Mouse (Mus musculus): ENCODE data around the gene Tnfsf14.

Tnfsf14 gene

DNA sequence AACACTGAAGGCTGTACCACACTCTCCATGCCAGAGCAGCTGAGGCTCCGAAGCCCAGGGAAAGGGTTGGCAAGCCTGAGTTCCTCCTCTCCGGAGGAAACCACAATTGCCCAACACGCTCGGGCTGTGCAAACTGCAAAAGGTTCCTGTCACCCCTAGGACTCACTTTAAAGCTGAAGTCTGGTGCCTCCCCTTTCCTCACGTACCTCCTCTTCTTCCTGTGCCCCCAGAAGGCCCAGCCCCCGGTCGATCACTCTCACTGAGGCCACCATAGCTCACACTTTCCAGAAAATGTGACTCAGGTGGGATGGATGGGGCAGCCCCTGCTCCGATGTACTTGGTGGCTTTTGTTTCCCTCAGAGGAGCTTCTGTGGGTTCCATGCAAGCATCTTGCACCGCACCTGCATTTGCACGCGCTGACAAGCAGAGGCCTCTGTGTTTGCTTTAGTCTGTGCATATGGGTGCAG, at the start of gene Tnfsf14:
Gene Tnfsf14 (minus strand): TSS at position 137 of the 467 bp plus-strand sequence.
- peak in 1 of 2 experiments; percentile 15 for DNase-seq (ENCODE audit: low spot score in 2 of 2)

DNA sequence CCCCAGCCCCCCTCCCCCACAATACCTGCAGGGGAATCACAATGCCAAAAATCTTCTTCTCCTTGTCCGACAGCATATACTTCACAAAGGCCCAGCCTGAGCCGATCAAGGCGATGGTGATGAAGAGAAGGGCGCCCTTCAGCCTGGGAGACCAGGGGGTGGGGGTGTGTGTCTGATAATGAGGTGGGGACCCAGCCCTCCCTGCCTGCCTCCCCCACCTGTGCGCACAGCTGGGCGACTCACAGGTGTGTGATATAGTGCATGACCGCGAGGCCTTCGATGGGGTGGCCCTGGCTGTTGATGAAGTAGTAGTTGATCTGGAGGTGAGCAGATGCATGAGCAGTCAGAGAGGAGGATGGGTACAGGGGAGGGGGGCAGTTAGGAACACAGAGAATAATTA, 43.2 kb upstream of the Tnfsf14 start:
- no peak for DNase-seq (ENCODE audit: low spot score in 2 of 2)

DNA sequence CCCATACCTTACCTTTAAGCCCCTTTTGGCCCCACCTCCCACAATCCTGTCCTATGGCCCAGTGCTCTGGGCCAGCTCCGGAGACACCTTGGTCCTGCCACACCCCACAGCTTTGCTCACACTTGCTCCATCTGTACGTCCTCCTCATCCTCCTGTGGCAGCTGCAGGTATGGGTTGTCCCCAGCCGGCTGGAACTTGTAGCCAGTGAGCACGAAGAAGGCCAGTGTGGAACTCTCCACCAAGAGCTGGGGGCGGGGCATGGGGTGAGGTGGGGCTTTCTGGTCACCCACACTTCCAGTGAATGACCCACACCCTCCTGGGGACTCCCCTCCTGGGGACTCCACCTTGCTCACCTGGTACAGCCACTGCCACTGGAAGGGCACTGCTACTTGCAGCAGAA, 41.8 kb upstream of the Tnfsf14 start:
- DNase-seq (ENCODE audit: low spot score in 2 of 2): no peak

DNA sequence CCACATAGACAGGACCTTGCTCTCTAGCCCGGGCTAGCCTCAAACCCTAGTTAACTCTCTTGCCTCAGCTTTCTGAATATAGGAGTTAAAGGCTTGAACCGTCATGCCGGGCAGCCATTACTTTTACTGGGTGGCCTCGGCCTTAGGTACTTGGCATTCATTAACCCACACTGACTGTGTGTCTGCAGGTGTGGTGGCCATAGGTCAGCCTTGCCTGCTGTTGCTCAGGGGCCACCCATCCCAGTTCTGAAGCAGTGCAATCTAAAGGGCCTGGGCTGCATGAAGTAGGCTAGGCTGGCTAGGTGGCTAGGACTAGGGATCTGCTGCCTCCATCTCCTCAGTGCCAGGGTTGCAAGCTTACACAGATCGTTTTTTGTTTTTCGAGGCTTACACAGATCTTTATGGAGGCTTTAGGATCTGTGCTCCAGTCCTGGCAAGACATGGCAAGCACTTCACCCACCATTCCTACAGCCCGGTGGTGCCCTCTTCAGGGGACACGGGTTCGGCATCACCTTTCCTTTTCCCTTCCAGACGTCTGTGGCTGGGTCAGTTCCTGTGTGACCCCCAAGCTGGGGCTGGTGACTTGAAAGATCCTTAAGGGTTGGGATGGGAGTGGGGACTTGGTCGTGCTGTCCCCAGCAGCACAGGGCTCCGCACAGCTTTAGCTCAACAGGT, 40.4 kb upstream of the Tnfsf14 start:
- no peak for DNase-seq (ENCODE audit: low spot score in 2 of 2)

GRCm38 (mm10) chr17:57233038-57233437, 39.1 kb upstream of the Tnfsf14 start:
- DNase-seq (ENCODE audit: low spot score in 2 of 2): no peak

- DNase-seq (ENCODE audit: low spot score in 2 of 2): no peak
These were observed 38.2 kb upstream of the Tnfsf14 start for GRCm38 (mm10) chr17:57232200-57232599.

GRCm38 (mm10) chr17:57231321-57231771, 37.4 kb upstream of the Tnfsf14 start:
- peak; percentile 47 to 57 for DNase-seq (ENCODE audit: low spot score in 2 of 2)

GRCm38 (mm10) chr17:57230728-57231125, 36.8 kb upstream of the Tnfsf14 start:
- DNase-seq (ENCODE audit: low spot score in 2 of 2): peak in 1 of 2 experiments; percentile 53

DNA sequence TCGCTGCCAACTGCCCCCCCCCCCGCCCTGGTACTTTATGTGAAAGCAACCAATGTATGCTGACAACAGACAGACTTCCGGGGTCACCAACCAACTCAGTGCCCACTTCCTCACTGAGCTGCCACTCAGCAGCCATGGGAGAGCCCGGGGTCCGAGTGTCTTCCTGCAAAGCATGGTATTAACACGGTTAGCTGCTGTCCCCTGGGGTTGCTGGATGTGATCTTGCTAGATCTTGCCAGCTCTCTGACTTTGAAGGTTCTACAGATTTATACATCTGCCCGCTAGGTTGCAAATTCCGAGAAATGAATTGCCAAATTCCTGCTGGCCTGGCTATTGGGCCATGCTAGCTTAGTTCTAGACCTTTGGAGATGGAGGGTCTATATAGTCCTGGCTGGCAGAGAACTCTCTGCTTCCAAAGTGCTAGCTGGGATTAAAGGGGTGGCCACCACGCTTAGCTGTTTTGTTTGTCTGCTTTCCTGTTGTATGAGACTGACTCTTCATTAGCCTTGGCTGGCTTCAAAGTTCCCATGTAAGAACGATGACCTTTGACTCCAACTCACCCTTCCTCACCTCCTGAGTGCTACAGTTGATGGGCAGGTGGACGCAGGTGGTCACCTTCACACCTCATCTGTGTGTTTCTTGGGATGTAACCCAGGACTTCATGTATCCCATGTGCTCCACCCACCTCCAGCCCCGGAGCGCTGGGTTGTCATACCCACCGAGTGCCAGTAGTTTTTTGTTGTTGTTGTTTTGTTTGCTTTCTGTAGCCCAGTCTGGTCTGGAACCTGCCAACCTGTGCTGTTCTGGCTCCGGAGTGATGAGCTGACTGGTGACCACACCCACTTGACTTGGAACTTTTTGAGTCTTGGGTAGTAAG, 36.1 kb upstream of the Tnfsf14 start:
- DNase-seq (ENCODE audit: low spot score in 2 of 2): no peak

DNA sequence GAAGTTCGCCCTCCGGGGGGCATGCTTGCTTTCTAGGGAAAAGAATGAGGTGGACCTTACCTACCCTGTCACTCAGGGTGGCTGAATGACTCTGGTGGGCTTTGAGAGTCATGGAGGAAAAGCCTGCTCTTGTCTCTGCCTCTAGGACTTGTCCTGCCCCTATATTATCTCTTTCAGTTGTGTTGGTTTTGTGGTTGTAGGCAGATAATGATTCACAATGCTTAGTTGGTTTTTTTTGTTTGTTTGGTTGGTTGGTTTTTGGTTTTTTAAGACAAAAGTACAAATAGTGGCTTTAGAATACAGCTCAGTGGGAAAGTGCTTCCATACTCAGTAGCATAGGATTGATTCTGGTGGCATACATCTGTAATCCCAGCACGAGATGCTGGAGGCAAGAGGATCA, 34.9 kb upstream of the Tnfsf14 start:
- DNase-seq (ENCODE audit: low spot score in 2 of 2): no peak

DNA sequence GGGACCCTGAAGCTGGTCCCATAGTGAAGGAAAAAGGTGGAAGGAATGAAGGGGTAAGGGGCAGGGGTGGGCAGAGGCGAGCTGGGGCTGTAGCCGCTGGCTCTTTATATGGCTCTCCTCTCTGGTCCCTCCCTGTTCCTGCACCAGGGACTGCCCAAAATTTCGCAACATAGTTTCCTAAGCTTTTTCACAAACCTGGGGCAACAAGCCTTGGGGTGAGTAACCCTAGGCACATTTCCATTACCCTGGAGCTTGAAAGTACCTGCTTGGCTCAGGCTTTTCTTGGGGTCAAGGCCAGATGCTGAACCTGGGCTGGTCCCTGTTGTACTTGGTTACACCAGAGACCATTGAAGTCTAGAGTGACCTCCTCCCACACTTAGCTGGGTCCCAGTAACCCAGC, 34.0 kb upstream of the Tnfsf14 start, which contains the start of gene C3:
Gene C3 (minus strand): TSS at position 123 of the 400 bp plus-strand sequence.
- DNase-seq (ENCODE audit: low spot score in 2 of 2): peak; percentile 34 to 37

GRCm38 (mm10) chr17:57227468-57227867, 33.5 kb upstream of the Tnfsf14 start:
- no peak for DNase-seq (ENCODE audit: low spot score in 2 of 2)

DNA sequence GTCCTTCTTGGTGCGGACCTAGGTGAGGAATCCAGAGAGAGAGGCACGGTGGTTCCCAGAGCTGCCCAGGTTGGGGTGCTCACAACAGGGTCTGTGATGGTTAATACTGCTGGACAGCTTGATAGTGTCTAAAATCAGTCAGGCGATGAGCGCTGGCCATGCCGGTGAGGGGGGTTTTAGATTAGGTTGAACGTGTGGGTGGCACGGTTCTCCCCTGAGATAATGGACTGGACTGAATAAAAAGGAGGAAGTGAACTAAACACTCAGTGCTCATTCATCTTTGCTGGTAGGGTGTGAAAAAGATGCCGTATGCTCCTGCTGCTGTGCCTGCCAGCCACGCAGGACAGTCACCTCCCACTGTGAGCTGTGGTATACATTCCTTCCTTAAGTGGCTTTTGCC, 29.3 kb upstream of the Tnfsf14 start:
- no peak for DNase-seq (ENCODE audit: low spot score in 2 of 2)

GRCm38 (mm10) chr17:57221911-57222310, 27.9 kb upstream of the Tnfsf14 start:
- DNase-seq (ENCODE audit: low spot score in 2 of 2): no peak

GRCm38 (mm10) chr17:57219884-57220207, 25.9 kb upstream of the Tnfsf14 start:
- DNase-seq (ENCODE audit: low spot score in 2 of 2): peak in 1 of 2 experiments; percentile 21

GRCm38 (mm10) chr17:57219167-57219883, 25.3 kb upstream of the Tnfsf14 start:
- DNase-seq (ENCODE audit: low spot score in 2 of 2): peak; percentile 51 to 63

DNA sequence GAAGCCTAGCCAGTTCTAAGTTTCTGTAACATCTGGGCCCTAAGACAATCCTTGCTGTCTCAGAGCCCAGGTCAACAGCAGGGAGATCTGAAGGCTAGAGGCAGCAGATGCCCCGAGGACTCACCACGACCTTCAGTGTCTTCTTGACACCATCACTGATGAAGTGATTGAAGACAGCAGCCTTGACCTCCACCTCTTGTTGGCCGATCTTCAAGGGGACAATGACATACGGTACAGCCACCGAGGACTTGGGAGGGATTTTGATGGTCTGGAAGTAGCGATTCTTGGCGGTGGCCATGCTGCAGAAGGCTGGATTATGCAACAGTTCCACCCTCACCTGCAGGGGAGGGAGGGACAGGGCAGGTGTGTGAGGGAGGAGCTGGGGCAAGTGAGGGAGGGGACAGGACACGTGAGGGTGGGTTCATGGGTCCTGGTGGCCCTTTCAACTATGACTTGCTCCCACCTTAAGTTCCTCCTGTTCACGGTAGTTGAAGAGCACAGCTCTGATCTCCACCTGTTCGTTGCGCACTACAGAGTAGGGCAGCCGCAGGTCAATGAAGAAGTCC, 24.4 kb upstream of the Tnfsf14 start:
- no peak for DNase-seq (ENCODE audit: low spot score in 2 of 2)

DNA sequence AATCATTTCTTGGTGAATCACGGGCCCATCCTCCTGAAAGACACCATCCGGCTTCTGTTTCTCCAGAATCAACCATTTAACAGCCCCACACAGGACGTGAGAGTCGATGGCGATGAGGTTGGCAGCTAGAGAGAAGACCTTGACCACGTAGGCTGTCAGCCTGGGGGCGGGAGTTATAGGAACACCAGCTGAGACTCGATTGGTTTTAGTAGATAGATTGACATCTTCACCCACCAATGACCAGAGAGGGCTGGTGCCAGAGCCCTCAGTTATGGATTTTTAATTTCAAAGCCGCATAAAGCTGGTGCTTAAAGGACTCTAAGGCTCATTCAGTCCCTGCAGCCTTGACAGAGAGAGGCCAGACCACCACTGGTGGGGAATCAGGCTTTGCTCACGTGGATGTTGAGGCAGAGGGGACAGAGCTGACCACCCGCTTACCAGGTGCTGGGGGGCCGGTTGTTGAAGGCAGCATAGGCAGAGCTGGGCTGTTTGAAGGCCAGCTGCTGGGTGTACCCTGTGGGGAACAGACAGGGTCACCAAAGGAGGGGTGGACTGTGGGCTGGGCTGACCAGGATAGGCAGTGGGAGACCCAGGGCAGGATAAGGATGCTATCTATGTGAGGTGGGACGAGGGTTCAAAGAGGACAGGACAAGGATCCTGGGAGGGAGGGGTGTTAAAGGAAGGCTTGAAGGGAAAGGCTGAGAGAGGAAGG, 20.9 kb upstream of the Tnfsf14 start:
- DNase-seq (ENCODE audit: low spot score in 2 of 2): no peak

DNA sequence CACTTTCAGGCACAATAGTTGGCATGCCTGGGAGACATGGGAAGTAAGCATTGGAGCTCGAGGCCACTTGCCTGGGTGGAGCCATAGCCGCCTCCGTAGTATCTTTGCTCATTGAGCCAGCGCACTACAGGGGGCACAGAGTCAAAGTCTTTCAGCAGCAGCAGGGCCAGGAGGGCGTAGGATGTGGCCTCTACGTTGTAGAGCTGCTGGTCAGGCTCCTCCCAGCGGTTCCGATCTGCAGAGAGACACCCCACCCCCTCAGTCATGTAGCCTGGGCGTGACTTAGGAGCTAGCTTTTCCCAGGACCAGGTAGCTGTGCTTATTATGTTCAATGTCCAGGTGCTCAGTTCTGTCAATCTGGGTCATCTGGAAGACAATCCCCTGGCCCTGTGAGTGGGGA, 17.5 kb upstream of the Tnfsf14 start:
- no peak for DNase-seq (ENCODE audit: low spot score in 2 of 2)

GRCm38 (mm10) chr17:57209330-57209729, 15.4 kb upstream of the Tnfsf14 start:
- DNase-seq (ENCODE audit: low spot score in 2 of 2): no peak

DNA sequence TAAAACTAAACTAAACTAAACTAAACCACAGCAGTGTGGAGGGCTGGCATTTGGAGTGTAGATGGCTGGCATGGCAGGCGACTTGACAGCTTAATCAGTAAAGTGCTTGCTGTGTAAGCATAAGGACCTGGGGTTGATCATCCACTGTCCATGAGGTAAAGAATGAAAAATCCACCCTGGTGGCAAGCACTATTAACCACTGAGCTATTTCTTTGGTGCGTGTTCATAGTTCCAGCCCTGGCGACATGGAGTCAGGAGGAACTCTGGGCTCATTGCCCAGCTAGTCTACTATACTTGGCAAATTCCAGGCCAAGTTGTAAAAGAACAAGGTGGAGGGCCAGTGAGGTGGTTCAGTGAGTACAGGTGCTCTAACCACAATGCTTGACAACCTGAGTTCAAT, 14.0 kb upstream of the Tnfsf14 start:
- DNase-seq (ENCODE audit: low spot score in 2 of 2): no peak
